In genomic region chr14:18444492-18444891, GRCm38 (mm10) we compare ENCODE assay signal across 27 mouse cellular contexts.
A peak's percentile ranks its signal among the peaks of the same experiment; 100 is the strongest.
DNase-seq lines count a peak whose midpoint lies in the region; ATAC-seq and TF ChIP-seq lines count a peak whose summit lies in the region.
"Had no signal": no experiment of that assay in that cellular context is flagged by ENCODE, and none has a peak within 500 bp of the region (broad histone marks: within the 10 kb centered on the region; RNA-seq: fewer than 3 reads in every experiment).

No protein-coding gene starts in this region.

- H3K4me1 ChIP-seq in forebrain, embryonic 10.5 days = no peaks in the 10 kb centered on the region
- no peaks in the 10 kb centered on the region for H3K4me1 ChIP-seq in forebrain, embryonic 11.5 days (replicated peaks; ENCODE audit: control insufficient read depth, insufficient read depth, low read length)
- H3K4me1 ChIP-seq in stomach, embryonic 14.5 days (ENCODE audit: control insufficient read depth, insufficient read depth, low read length) = no peaks in the 10 kb centered on the region
- H3K4me1 ChIP-seq in stomach, postnatal 0 days (replicated peaks; ENCODE audit: control insufficient read depth, insufficient read depth) = no peaks in the 10 kb centered on the region
- H3K4me1 ChIP-seq: embryonic facial prominence, embryonic 12.5 days; heart, embryonic 13.5 days; hindbrain, embryonic 10.5 days; hindbrain, embryonic 15.5 days; liver, embryonic 13.5 days had no signal

- TF ChIP-seq CTCF in stomach, postnatal 0 days (IDR thresholded peaks at IDR 0.05; ENCODE audit: low read depth) = no peak

- H3K9me3 ChIP-seq in forebrain, embryonic 10.5 days = no peaks in the 10 kb centered on the region
- no peaks in the 10 kb centered on the region for H3K9me3 ChIP-seq in forebrain, embryonic 11.5 days (ENCODE audit: control insufficient read depth, low read length)
- H3K9me3 ChIP-seq in stomach, embryonic 14.5 days (ENCODE audit: control insufficient read depth, low read depth, low read length) = no peaks in the 10 kb centered on the region
- no peaks in the 10 kb centered on the region for H3K9me3 ChIP-seq in stomach, postnatal 0 days (ENCODE audit: control insufficient read depth, low read length)
- H3K9me3 ChIP-seq: embryonic facial prominence, embryonic 12.5 days; G1E; heart, embryonic 13.5 days; hindbrain, embryonic 10.5 days; hindbrain, embryonic 15.5 days; limb, embryonic 15.5 days; liver, embryonic 13.5 days had no signal

- DNase-seq in forebrain, embryonic 10.5 days (ENCODE audit: extremely low spot score, low spot score) = peak; percentile 9
- no peak for DNase-seq in forebrain, embryonic 11.5 days (ENCODE audit: low spot score)
- DNase-seq in heart, postnatal 10 days = peak; percentile 37 to 42
- DNase-seq in heart, postnatal 36 days = no peak
- DNase-seq in kidney, postnatal 10 days = peak; percentile 29
- DNase-seq in kidney, adult 8-10 months = no peak
- no peak for DNase-seq in stomach, postnatal 0 days (ENCODE audit: low spot score)
- DNase-seq: adrenal gland, postnatal 10 days; cerebellum, adult 11 months; cerebellum, adult 9-10 months; embryo, embryonic 11 days; gastrocnemius, adult 2 months; kidney, postnatal 36 days; liver, embryonic 13.5 days; lung, adult 18-20 months; midbrain, embryonic 14.5 days; thymus, adult 18-20 months; thymus, postnatal 25 days had no signal

- intact Hi-C loops in heart, postnatal 10 days (cut with DNase I) = no loop called here
- intact Hi-C loops in heart, postnatal 36 days (cut with DNase I) = no loop called here

- no peak overlapping the region for H3K27ac ChIP-seq in forebrain, embryonic 10.5 days
- no peak overlapping the region for H3K27ac ChIP-seq in forebrain, embryonic 11.5 days (ENCODE audit: low read depth, low read length)
- H3K27ac ChIP-seq in stomach, embryonic 14.5 days (ENCODE audit: low read length) = no peak overlapping the region
- H3K27ac ChIP-seq in stomach, postnatal 0 days (replicated peaks) = no peak overlapping the region
- H3K27ac ChIP-seq: embryonic facial prominence, embryonic 12.5 days; gastrocnemius, adult 2 months; heart, embryonic 13.5 days; hindbrain, embryonic 10.5 days; hindbrain, embryonic 15.5 days; limb, embryonic 15.5 days; liver, embryonic 13.5 days had no signal

- ATAC-seq in forebrain, embryonic 11.5 days (replicated peaks; ENCODE audit: low FRiP score) = no peak
- ATAC-seq in stomach, embryonic 14.5 days (ENCODE audit: insufficient number of reproducible peaks, insufficient read depth, low FRiP score, low read depth) = peak; percentile 33; the same call in 1 of the 2 replicates
- ATAC-seq in stomach, postnatal 0 days (ENCODE audit: low FRiP score, low TSS enrichment) = no peak
- ATAC-seq: forebrain, embryonic 16.5 days; lung, postnatal 0 days had no signal

- no peak overlapping the region for H3K4me2 ChIP-seq in forebrain, embryonic 11.5 days (ENCODE audit: low read depth, low read length, severe bottlenecking)
- no peak overlapping the region for H3K4me2 ChIP-seq in stomach, embryonic 14.5 days (replicated peaks; ENCODE audit: low read depth, low read length)
- H3K4me2 ChIP-seq in stomach, postnatal 0 days (replicated peaks; ENCODE audit: low read depth) = no peak overlapping the region
- H3K4me2 ChIP-seq: embryonic facial prominence, embryonic 12.5 days; heart, embryonic 13.5 days; hindbrain, embryonic 15.5 days; limb, embryonic 15.5 days; liver, embryonic 13.5 days had no signal

- H3K4me3 ChIP-seq in forebrain, embryonic 10.5 days = no peak overlapping the region
- H3K4me3 ChIP-seq in forebrain, embryonic 11.5 days (ENCODE audit: low read depth, low read length) = no peak overlapping the region
- H3K4me3 ChIP-seq in stomach, embryonic 14.5 days (ENCODE audit: low read depth, low read length) = no peak overlapping the region
- no peak overlapping the region for H3K4me3 ChIP-seq in stomach, postnatal 0 days (ENCODE audit: low read depth, low read length)
- H3K4me3 ChIP-seq: embryonic facial prominence, embryonic 12.5 days; gastrocnemius, adult 2 months; heart, embryonic 13.5 days; hindbrain, embryonic 10.5 days; hindbrain, embryonic 15.5 days; limb, embryonic 15.5 days; liver, embryonic 13.5 days had no signal

- H3K27me3 ChIP-seq in forebrain, embryonic 10.5 days (ENCODE audit: poor library complexity, severe bottlenecking) = no peaks in the 10 kb centered on the region
- no peaks in the 10 kb centered on the region for H3K27me3 ChIP-seq in forebrain, embryonic 11.5 days (ENCODE audit: control insufficient read depth, insufficient read depth, low read length)
- H3K27me3 ChIP-seq in stomach, embryonic 14.5 days (ENCODE audit: control insufficient read depth, insufficient read depth, low read length) = no peaks in the 10 kb centered on the region
- no peaks in the 10 kb centered on the region for H3K27me3 ChIP-seq in stomach, postnatal 0 days (ENCODE audit: control insufficient read depth, insufficient read depth, low read length)
- H3K27me3 ChIP-seq: embryonic facial prominence, embryonic 12.5 days; heart, embryonic 13.5 days; hindbrain, embryonic 15.5 days; limb, embryonic 15.5 days; liver, embryonic 13.5 days had no signal

- H3K36me3 ChIP-seq in forebrain, embryonic 10.5 days (replicated peaks) = no peaks in the 10 kb centered on the region
- H3K36me3 ChIP-seq in forebrain, embryonic 11.5 days (ENCODE audit: control insufficient read depth, insufficient read depth, low read length) = no peaks in the 10 kb centered on the region
- no peaks in the 10 kb centered on the region for H3K36me3 ChIP-seq in stomach, embryonic 14.5 days (ENCODE audit: control insufficient read depth, insufficient read depth, low read length)
- H3K36me3 ChIP-seq in stomach, postnatal 0 days (ENCODE audit: control insufficient read depth, insufficient read depth, low read length) = no peaks in the 10 kb centered on the region
- H3K36me3 ChIP-seq: embryonic facial prominence, embryonic 12.5 days; G1E; heart, embryonic 13.5 days; hindbrain, embryonic 10.5 days; hindbrain, embryonic 15.5 days; limb, embryonic 15.5 days; liver, embryonic 13.5 days had no signal

- H3K9ac ChIP-seq in forebrain, embryonic 11.5 days (ENCODE audit: low read length) = no peak overlapping the region
- no peak overlapping the region for H3K9ac ChIP-seq in stomach, embryonic 14.5 days (replicated peaks; ENCODE audit: low read depth, low read length)
- no peak overlapping the region for H3K9ac ChIP-seq in stomach, postnatal 0 days (ENCODE audit: low read length)
- H3K9ac ChIP-seq: embryonic facial prominence, embryonic 12.5 days; heart, embryonic 13.5 days; hindbrain, embryonic 15.5 days; limb, embryonic 15.5 days; liver, embryonic 13.5 days had no signal

- TF ChIP-seq EP300 in stomach, postnatal 0 days (optimal IDR thresholded peaks at IDR 0.05) = no peak

- WGBS in forebrain, embryonic 10.5 days = 93% methylated on average over 1 of the region's 1 CpGs
- WGBS in forebrain, embryonic 11.5 days = 96% methylated on average over 1 of the region's 1 CpGs
- 50% methylated on average over 1 of the region's 1 CpGs for WGBS in stomach, embryonic 14.5 days
- WGBS in stomach, postnatal 0 days = 73% methylated on average over 1 of the region's 1 CpGs

Comparison
In these comparisons a context has a peak if more than half of its experiments do, and no peak if none do; other contexts are left out.
1. DNase-seq: peak in forebrain, embryonic 10.5 days (single experiment), heart, postnatal 10 days (2 of 2) and kidney, postnatal 10 days (single experiment); none in forebrain, embryonic 11.5 days (single experiment), heart, postnatal 36 days (0 of 2), kidney, adult 8-10 months (0 of 2) and stomach, postnatal 0 days (single experiment).